Mouse (Mus musculus) urinary bladder, postnatal 36 days (tissue): ENCODE data around the gene Rps10.

Experiments
- DNase-seq, 2 experiments: peaks; one replicate each; pipeline ENCODE4 v3.0.0; 2022; ENCODE audit warnings: low spot score in 2 of 2, mixed read lengths in 1 of 2

Rps10 gene

GRCm38 (mm10) chr17:27636132-27637020, at the start of gene Rps10:
Gene Rps10 (minus strand): TSS chr17:27636669.
- no peak for DNase-seq

- no peak for DNase-seq
Observed at GRCm38 (mm10) chr17:27685550-27685913, 49.1 kb upstream of the Rps10 start.

GRCm38 (mm10) chr17:27684886-27685549, 48.5 kb upstream of the Rps10 start:
- no peak for DNase-seq

DNA sequence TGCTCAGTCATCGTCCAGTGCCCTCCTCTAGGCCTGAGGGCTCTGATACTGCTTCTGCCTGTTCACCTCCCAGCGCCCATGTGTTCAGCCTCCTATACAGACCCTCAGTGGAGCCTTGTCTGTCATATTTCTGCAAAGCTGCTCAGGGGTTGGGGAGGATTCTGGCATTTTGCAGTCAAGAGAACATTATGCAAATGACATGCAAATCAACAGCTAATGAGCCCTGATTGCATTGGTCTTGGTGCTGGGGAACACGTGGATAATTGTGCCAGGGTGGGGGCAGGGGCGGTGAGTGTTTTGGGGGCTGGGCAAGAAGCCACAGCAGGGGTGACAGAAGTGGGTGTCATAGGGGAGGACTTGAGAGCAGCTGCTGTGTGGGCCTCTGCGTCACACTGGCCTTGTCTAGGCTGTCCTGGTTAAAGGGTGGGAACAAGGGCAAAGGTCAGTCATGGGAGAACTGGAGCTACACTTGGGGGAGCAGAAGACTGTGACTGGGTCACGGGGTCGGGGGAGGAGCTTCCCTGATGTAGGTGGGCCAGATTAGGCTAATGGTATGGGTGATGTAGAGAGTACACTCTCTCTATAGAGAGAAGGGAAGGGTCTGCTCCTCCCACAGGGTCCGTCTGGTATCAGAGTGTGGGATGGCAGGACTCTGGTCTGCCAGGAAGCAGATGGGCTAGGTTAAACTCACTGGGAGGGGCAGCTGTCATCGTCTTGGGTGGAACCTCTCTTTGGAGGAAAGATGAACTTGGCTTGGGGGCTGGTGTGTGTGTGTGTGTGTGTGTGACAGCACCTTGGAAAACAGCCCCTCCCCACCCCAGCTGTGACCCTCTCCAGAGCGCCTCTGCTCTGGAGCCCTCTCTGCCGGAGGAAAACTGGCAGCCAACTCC, 42.7 kb upstream of the Rps10 start:
- DNase-seq = no peak

DNA sequence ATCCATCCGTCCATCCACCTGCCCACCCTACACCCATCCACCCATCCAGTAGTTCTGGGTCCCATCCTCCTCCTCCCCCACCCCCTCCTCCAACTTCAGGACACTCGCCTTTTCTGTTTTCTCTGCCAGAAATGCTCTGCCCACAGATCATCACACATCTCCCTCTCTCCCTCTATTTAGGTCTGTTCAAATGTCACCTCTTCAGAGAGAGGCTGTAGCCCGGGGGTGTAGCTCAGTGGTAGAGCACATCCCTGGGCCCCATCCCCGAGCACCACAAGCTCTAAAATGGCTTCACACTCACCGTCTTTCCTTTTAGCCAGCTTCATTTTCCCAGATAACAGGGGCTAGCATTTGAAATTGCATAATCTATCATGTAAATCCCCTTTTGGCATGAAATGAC, 41.3 kb upstream of the Rps10 start:
- DNase-seq = no peak

DNA sequence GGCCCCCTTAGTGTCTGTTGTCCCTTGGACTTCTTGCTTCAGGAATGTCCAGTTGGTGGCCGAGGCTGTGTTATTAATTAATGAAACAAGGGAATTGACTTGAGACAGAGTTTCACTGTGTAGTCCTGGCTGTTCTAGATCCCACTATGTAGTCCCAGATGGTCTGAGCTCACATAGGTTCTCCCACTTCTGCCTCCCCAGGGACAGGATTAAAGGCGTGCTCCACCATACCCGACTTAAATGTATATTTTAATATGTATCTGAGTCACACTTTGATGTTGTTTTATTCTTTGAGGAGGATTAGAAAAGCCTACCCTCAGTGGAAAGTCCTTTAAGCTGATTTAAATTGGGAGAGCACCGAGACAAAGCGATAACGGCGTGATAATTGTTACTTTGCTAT, 39.8 kb upstream of the Rps10 start:
- no peak for DNase-seq

DNA sequence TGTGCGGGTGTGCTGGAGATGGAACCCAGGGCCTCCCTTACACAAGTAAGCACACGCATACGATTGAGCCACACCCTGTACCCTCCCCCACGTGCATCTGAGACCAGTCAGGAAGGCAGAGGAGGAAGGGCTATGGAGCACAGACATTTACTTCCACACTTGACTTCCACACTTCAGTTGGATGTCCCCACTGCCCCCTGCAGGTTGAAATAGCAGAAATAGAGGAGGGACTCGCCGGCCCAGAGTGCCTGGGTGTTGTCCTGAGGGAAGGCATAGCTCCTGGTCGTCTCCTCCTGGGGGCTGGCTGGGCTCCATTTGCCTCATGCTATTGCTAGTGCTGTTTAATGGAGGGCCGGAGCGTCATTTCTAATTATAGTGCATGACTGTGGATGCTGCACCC, 39.0 kb upstream of the Rps10 start:
- no peak for DNase-seq

GRCm38 (mm10) chr17:27673945-27674344, 37.5 kb upstream of the Rps10 start:
- DNase-seq = no peak

GRCm38 (mm10) chr17:27671720-27672119, 35.3 kb upstream of the Rps10 start:
- no peak for DNase-seq

GRCm38 (mm10) chr17:27658767-27659166, 22.3 kb upstream of the Rps10 start:
- no peak for DNase-seq

DNA sequence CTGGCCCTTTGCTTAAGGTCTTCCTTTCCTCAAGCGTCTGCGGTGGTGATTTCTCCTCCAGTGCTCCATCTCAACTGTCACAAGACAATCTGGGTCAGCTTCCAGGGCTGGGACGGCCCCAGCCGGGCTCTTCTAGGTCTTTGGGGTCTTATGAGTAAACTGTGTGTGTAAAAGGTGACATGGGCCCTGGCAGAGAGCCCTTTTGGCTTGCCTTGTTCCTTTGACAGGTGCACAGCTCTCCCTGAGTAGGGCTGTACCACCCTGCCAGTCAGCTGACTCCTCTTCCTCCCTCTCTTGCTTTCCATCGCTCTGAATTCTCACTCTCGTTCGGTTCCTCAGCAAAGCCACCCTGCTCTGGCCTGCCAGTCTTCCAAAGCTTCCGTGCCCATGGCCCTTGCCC, 20.7 kb upstream of the Rps10 start:
- DNase-seq = no peak

- DNase-seq = no peak
Observed at GRCm38 (mm10) chr17:27656414-27656813, 19.9 kb upstream of the Rps10 start.

DNA sequence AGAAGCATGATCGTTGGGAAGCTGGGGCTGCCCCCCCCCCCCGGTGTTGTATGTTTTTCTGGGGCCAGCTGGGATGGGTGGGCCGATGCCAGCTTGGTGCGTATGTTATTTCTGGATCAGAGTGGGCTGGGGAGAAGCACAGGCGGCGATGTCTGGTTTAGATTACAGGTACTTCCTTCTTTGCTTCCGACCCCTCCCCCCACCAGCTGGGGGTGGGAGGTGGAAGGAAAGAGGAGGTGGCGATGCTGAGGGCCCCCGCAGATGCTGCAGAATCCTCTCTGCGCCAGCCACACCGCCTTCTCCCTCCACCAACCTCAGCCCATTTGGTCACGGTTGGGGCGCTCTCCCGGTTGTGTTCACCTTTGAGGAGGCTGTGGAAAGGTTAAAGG, 19.5 kb upstream of the Rps10 start:
- no peak for DNase-seq

DNA sequence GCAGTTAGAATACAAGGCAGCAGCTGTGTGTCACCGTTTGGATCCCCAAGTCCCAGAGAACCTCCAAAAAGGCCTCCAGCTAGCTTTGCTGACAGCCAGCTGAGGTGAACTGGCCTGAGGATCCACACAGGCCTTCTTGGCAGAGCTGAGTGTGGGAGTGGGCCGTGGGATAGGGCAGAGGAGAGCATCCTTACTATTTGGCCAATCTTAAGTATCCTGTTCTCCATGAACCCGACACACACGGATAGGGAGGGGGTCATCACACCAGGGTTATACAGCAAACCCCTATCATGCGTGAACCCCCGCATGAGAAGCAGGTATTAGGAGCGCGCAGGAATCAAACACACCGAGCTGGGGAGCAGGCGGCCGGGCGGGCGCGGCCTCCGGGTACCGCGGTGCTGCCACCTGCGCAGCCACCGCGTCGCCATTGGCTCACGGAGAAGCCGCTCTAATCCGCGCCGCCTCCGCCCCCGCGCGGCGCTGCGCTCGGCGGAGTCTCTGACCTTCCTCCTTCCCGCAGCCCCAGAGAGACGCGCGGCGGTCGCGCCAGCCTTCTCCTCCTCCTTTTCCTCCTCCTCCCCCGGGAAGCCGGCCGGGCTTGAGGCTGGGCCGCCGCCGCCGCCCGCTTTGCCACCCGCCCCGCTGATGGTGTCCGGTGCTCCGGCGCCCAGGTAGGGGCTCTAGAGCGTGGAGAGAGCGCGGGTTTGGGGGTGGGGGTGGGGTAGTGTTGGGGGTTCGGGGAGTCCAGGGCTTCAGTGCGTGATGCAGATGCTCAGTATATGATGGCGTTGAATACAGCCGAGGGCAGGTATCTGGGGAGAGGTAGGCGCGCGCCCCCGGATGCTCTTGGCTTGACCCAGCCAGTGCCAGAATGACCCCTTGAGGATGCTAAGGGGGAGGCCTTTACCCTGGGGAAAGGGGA, 18.9 kb upstream of the Rps10 start, which contains the start of gene Pacsin1:
Gene Pacsin1 (plus strand): TSS at position 421 of the 922 bp plus-strand sequence.
- DNase-seq = no peak

DNA sequence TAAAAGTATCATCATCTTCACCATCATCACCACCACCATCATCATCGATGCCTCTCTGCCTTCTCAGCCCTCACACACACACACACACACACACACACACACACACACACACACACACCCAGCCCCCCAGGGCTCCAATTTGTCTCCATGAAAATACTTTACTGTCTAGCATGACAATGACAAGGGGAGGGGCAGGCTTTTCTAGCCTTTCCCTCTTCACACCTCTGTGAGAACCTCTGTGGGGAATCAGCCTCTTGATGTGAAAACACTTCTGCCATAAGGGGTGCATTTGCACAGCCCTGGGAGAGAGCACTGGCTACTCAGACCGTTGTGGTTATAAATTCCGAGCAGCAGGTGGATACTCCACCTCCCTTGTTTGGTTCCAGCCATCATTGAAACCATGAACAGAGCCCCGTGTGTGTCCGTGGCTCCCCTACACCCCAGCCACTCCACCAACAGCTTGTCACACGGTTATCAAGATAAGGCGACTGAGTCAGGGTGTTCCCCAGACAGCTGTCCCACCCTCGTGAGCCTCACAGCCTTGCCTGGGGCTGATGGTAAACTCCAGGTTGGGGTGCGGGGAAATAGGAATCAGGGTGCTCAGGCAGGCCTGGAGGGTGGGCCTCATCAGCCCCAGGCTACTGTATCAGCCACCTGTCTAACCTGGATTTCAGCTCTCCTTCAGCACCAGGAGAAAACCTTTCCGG, 16.9 kb upstream of the Rps10 start:
- no peak for DNase-seq

DNA sequence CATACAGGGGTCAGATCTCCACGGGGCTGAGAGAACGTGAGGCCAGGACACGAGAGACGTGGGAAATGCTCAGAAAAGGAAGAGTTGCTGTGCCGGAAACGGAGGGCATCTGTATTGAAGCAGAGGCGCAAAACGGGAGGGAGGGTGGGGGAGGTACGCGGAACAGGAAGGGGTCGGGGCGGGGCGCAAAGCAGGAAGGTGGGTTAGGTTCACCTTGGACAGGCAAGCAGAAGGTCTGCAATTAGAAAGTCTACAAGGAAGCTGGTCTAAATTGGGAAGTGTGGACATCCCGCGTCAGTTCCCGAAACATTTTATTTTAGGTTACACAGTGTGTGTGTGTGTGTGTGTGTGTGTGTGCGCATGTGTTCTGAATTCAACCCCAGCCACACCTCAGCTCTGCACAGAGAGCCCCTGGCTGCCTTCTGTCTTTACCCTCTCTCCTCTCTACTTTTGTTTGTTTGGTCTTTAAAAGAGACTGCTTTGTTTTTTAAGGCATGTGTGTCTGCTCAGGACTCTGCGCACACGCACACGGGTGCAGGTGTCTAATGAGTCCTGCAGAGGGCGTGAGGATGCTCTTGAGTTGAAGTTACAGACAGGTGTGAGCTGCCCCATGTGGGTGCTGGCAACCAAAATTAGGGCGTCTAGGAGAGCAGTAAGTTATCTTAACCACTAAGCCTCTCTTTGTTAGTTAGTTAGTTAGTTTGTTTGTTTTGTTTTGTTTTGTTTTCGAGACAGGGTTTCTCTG, 15.7 kb upstream of the Rps10 start:
- DNase-seq = no peak

DNA sequence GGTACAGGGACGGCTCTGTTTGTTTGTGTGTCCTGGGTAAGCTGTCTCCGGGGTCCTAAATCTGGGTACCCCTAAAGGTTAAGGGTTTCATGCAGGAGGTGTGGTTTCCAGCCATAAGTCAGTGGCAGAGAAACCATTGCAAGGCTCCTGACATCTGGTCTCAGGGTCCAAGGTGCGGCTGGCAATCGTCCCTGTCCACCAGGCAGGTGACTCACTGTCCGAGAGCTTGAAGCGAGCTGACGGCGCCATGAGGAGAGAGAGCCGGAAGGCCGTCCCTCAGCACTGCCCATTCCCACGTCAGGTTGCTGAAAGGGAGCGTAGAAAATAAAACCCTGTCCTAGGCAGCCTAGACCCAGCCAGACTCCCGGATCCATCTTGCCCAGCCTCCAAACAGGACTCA, 14.1 kb upstream of the Rps10 start:
- no peak for DNase-seq

- DNase-seq = peak; percentile 32 to 62
Observed at GRCm38 (mm10) chr17:27650160-27650559, 13.7 kb upstream of the Rps10 start.

GRCm38 (mm10) chr17:27645807-27646206, 9.3 kb upstream of the Rps10 start:
- DNase-seq = no peak

DNA sequence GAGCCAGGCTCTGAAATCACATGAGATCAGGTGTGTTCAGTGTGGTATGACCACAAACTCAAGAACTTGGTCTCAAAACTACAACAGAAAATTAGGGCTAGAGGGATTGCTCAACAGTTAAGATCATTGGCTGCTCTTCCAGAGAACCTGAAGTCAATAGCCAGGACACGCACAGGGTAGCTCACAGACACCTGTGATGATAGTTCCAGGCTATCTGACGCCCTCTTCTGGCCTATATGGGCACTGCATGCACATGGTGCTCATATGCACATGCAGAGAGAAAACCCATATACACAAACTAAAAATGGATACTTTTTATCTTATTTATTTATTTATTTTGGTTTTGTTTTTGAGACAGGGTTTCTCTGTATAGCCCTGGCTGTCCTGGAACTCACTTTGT, 8.1 kb upstream of the Rps10 start:
- DNase-seq = no peak
